Mouse (Mus musculus): ENCODE measurements around the gene Gprc5c.

GRCm38 (mm10) chr11:114863918-114864420, 13.0 kb downstream of the Gprc5c start:
- no peak for TF ChIP-seq MAX (IDR thresholded peaks at IDR 0.05; ENCODE audit: low read length)
- TF ChIP-seq NRF1 (IDR thresholded peaks at IDR 0.05; ENCODE audit: insufficient read depth, low read depth, low read length, poor library complexity, severe bottlenecking): no peak
- no peak for TF ChIP-seq GABPA (IDR thresholded peaks at IDR 0.05; ENCODE audit: low read depth, low read length)
- TF ChIP-seq POLR2AphosphoS2 (IDR thresholded peaks at IDR 0.05; ENCODE audit: low read length): no peak
- TF ChIP-seq HCFC1 (IDR thresholded peaks at IDR 0.05; ENCODE audit: low read depth, low read length): no peak
- TF ChIP-seq POLR2A (IDR thresholded peaks at IDR 0.05; ENCODE audit: control insufficient read depth in 1 of 2, insufficient read depth in 1 of 2, low read depth in 1 of 2, low read length in 2 of 2, poor library complexity in 1 of 2): no peak
- no peak for TF ChIP-seq CTCF (IDR thresholded peaks at IDR 0.05 in 2 of 3, conservative IDR thresholded peaks at IDR 0.05 in 1 of 3; ENCODE audit: control insufficient read depth in 1 of 3, insufficient read depth in 1 of 3, low read depth in 2 of 3, low read length in 3 of 3, poor library complexity in 1 of 3, severe bottlenecking in 1 of 3)
- no peak for TF ChIP-seq SIN3A (IDR thresholded peaks at IDR 0.05; ENCODE audit: low read length)
- TF ChIP-seq EP300 (IDR thresholded peaks at IDR 0.05; ENCODE audit: low read depth in 1 of 2, low read length in 2 of 2): no peak
- TF ChIP-seq RAD21 (IDR thresholded peaks at IDR 0.05; ENCODE audit: low read depth, low read length): no peak
- TF ChIP-seq MXI1 (IDR thresholded peaks at IDR 0.05; ENCODE audit: low read depth, low read length): no peak
- TF ChIP-seq ZNF384 (IDR thresholded peaks at IDR 0.05; ENCODE audit: low read depth, low read length): no peak
